Mouse (Mus musculus) limb, embryonic 12.5 days (tissue): ENCODE measurements around the gene Soat2. TPM values are rescaled to one million over a fixed set of nuclear protein-coding genes. Genes with fewer than 3 reads are reported as not detected.

Source experiments
- ATAC-seq: fragments of 200-750 bp; cut with Nextera tagmentation; 2 replicates; pipeline ENCODE4 v1.8.0; 2017; ENCODE audit warnings: low read depth, moderate TSS enrichment; ENCODE audit not compliant: insufficient number of reproducible peaks, insufficient read depth, low FRiP score, low TSS enrichment
- H3K27ac ChIP-seq: fragments of 300-500 bp; sonication (generic); 2 replicates; pipeline ENCODE4 v1.5.1; 2016; ENCODE audit warnings: mild to moderate bottlenecking, moderate library complexity
- H3K27me3 ChIP-seq: fragments of 300-500 bp; sonication (generic); 2 replicates; pipeline ENCODE4 v1.6.1; 2016; ENCODE audit warnings: mild to moderate bottlenecking, moderate library complexity
- H3K36me3 ChIP-seq: fragments of 300-500 bp; sonication (generic); 2 replicates; pipeline ENCODE4 v1.6.1; 2016; ENCODE audit warnings: mild to moderate bottlenecking, moderate library complexity
- H3K4me1 ChIP-seq: fragments of 300-500 bp; sonication (generic); replicated peaks from 2 replicates; pipeline ENCODE4 v1.6.1; 2016
- H3K4me2 ChIP-seq: fragments of 300-500 bp; sonication (generic); 2 replicates; pipeline ENCODE4 v1.6.1; 2016; ENCODE audit warnings: mild to moderate bottlenecking, moderate library complexity
- H3K4me3 ChIP-seq: fragments of 300-500 bp; sonication (generic); replicated peaks from 2 replicates; pipeline ENCODE4 v1.5.1; 2016; ENCODE audit warnings: mild to moderate bottlenecking
- H3K9ac ChIP-seq: fragments of 300-500 bp; sonication (generic); replicated peaks from 2 replicates; pipeline ENCODE4 v1.6.1; 2016; ENCODE audit warnings: mild to moderate bottlenecking, moderate library complexity
- H3K9me3 ChIP-seq: fragments of 300-500 bp; sonication (generic); 2 replicates; pipeline ENCODE4 v1.6.1; 2016; ENCODE audit warnings: mild to moderate bottlenecking, moderate library complexity
- WGBS: fragments of 180-500 bp; shearing (Covaris S2); methylation state at CpG from one replicate; pipeline ENCODE4 v1.1.7; 2016; 5-methylcytosine and 5-hydroxymethylcytosine counted together
- polyA plus RNA-seq: library from polyadenylated mRNA; unstranded; fragments of >200 nt; fragmentation: Nextera tagmentation; extraction: Ambion mirVana; gene quantifications from 2 replicates; pipeline ENCODE4 v1.2.1, GENCODE M21; 2016

Gene Soat2
- polyA plus RNA-seq, 1 experiment from 2014 or later = not detected

- Histone ChIP-seq H3K4me3 (peak overlapping the region; percentile 41), H3K9ac (peak overlapping the region; percentile 55), H3K27ac (peak overlapping the region; percentile 56), H3K4me2 (peak overlapping the region; percentile 68), H3K9me3 (no peaks in the 10 kb centered on the region), H3K27me3 (peaks cover 22% of the 10 kb centered on the region), H3K36me3 (peaks cover 38% of the 10 kb centered on the region), H3K4me1 (peaks cover 72% of the 10 kb centered on the region)
- ATAC-seq = no peak
- 7% methylated on average over 38 of the region's 38 CpGs for WGBS
These were observed 43.4 kb upstream of the Soat2 start for GRCm38 (mm10) chr15:102106754-102107456.

GRCm38 (mm10) chr15:102107689-102108573, 42.4 kb upstream of the Soat2 start:
- Histone ChIP-seq H3K4me1 (peaks cover 62% of the 10 kb centered on the region), H3K4me3 (peak overlapping the region; percentile 41; the same call in 1 of the 2 replicates), H3K36me3 (peaks cover 48% of the 10 kb centered on the region), H3K4me2 (peak overlapping the region; percentile 68), H3K27me3 (peaks cover 22% of the 10 kb centered on the region), H3K9me3 (no peaks in the 10 kb centered on the region), H3K27ac (no peak overlapping the region), H3K9ac (no peak overlapping the region)
- ATAC-seq = no peak
- WGBS = 42% methylated on average over 13 of the region's 13 CpGs

GRCm38 (mm10) chr15:102108651-102109525, 41.4 kb upstream of the Soat2 start:
- Histone ChIP-seq H3K9ac (no peak overlapping the region; the same call in 1 of the 2 replicates), H3K4me2 (0 out of 2 replicates have a peak overlapping the region, but pooled peaks have one; percentile 7), H3K27me3 (peaks cover 22% of the 10 kb centered on the region), H3K36me3 (peaks cover 56% of the 10 kb centered on the region), H3K27ac (no peak overlapping the region), H3K4me1 (peaks cover 53% of the 10 kb centered on the region), H3K9me3 (no peaks in the 10 kb centered on the region), H3K4me3 (no peak overlapping the region)
- 57% methylated on average over 18 of the region's 18 CpGs for WGBS
- no peak for ATAC-seq

GRCm38 (mm10) chr15:102110271-102110670, 40.1 kb upstream of the Soat2 start:
- H3K9ac ChIP-seq = no peak overlapping the region
- H3K9me3 ChIP-seq = no peaks in the 10 kb centered on the region
- no peak overlapping the region for H3K27ac ChIP-seq
- H3K4me1 ChIP-seq = peaks cover 39% of the 10 kb centered on the region
- peaks cover 22% of the 10 kb centered on the region for H3K27me3 ChIP-seq
- no peak overlapping the region for H3K4me3 ChIP-seq
- peaks cover 68% of the 10 kb centered on the region for H3K36me3 ChIP-seq
- WGBS = 95% methylated on average over 7 of the region's 7 CpGs
- no peak overlapping the region for H3K4me2 ChIP-seq
- ATAC-seq = no peak

- no peak overlapping the region for H3K4me3 ChIP-seq
- WGBS = 78% methylated on average over 29 of the region's 29 CpGs
- no peak overlapping the region for H3K4me2 ChIP-seq
- ATAC-seq = no peak
- no peak overlapping the region for H3K27ac ChIP-seq
- H3K27me3 ChIP-seq = peaks cover 16% of the 10 kb centered on the region
- peaks cover 33% of the 10 kb centered on the region for H3K4me1 ChIP-seq
- H3K9me3 ChIP-seq = no peaks in the 10 kb centered on the region
- no peak overlapping the region for H3K9ac ChIP-seq
- H3K36me3 ChIP-seq = peaks cover 74% of the 10 kb centered on the region
These were observed 39.4 kb upstream of the Soat2 start for GRCm38 (mm10) chr15:102110701-102111494.

- H3K4me3 ChIP-seq = no peak overlapping the region
- H3K4me1 ChIP-seq = peaks cover 27% of the 10 kb centered on the region
- ATAC-seq = no peak
- no peaks in the 10 kb centered on the region for H3K9me3 ChIP-seq
- peaks cover 10% of the 10 kb centered on the region for H3K27me3 ChIP-seq
- 89% methylated on average over 11 of the region's 11 CpGs for WGBS
- H3K36me3 ChIP-seq = peaks cover 80% of the 10 kb centered on the region
- no peak overlapping the region for H3K27ac ChIP-seq
- H3K9ac ChIP-seq = no peak overlapping the region
- no peak overlapping the region for H3K4me2 ChIP-seq
These were observed 38.9 kb upstream of the Soat2 start for GRCm38 (mm10) chr15:102111495-102111829.

GRCm38 (mm10) chr15:102112181-102112580, 38.1 kb upstream of the Soat2 start:
- peaks cover 3% of the 10 kb centered on the region; the same call in 1 of the 2 replicates for H3K27me3 ChIP-seq
- H3K4me3 ChIP-seq = no peak overlapping the region
- no peak overlapping the region for H3K4me2 ChIP-seq
- H3K27ac ChIP-seq = no peak overlapping the region
- no peak for ATAC-seq
- peaks cover 20% of the 10 kb centered on the region for H3K4me1 ChIP-seq
- H3K36me3 ChIP-seq = peaks cover 87% of the 10 kb centered on the region
- WGBS = 94% methylated on average over 6 of the region's 6 CpGs
- H3K9ac ChIP-seq = no peak overlapping the region
- H3K9me3 ChIP-seq = no peaks in the 10 kb centered on the region

- Histone ChIP-seq H3K4me2 (no peak overlapping the region), H3K27ac (no peak overlapping the region), H3K9me3 (no peaks in the 10 kb centered on the region), H3K27me3 (no peaks in the 10 kb centered on the region), H3K36me3 (peaks cover 91% of the 10 kb centered on the region), H3K4me3 (no peak overlapping the region), H3K9ac (no peak overlapping the region), H3K4me1 (peaks cover 14% of the 10 kb centered on the region)
- 73% methylated on average over 8 of the region's 8 CpGs for WGBS
- ATAC-seq = no peak
These were observed 37.5 kb upstream of the Soat2 start for GRCm38 (mm10) chr15:102112827-102113226.

- H3K4me3 ChIP-seq = no peak overlapping the region
- no peak for ATAC-seq
- H3K4me1 ChIP-seq = peaks cover 8% of the 10 kb centered on the region
- no peak overlapping the region for H3K27ac ChIP-seq
- H3K4me2 ChIP-seq = no peak overlapping the region
- no peaks in the 10 kb centered on the region for H3K9me3 ChIP-seq
- H3K9ac ChIP-seq = no peak overlapping the region
- peaks cover 95% of the 10 kb centered on the region for H3K36me3 ChIP-seq
- no peaks in the 10 kb centered on the region for H3K27me3 ChIP-seq
- 75% methylated on average over 4 of the region's 4 CpGs for WGBS
These were observed 36.7 kb upstream of the Soat2 start for GRCm38 (mm10) chr15:102113674-102114073.

- Histone ChIP-seq H3K27me3 (no peaks in the 10 kb centered on the region), H3K9me3 (no peaks in the 10 kb centered on the region), H3K4me1 (no peaks in the 10 kb centered on the region; the same call in 1 of the 2 replicates), H3K27ac (no peak overlapping the region), H3K9ac (no peak overlapping the region), H3K4me3 (no peak overlapping the region), H3K36me3 (peaks cover 95% of the 10 kb centered on the region), H3K4me2 (no peak overlapping the region)
- 88% methylated on average over 7 of the region's 7 CpGs for WGBS
- no peak for ATAC-seq
These were observed 35.6 kb upstream of the Soat2 start for GRCm38 (mm10) chr15:102114651-102115260.
